Mouse (Mus musculus): ENCODE measurements around the gene Gm5431.

DNA sequence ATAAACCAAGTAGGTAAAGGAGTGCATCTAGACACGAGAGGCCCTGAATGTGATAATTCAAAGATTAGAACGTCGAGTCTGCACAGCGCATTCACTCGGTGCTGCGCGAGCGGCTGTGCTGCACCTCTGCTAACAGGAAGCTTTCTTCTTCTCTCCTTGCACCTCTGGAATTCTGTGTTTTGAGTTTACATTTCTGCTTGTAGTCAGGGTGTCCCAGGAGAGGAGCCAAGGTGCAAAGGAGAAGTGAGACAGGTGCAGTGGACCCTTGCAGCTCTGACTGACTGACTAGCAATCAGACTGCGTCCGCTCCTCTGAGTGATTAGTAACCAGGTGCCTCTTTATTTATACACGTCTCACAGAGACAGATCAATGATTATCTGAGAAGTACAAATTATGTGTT lies 58.8 kb downstream of the Gm5431 start:
- no peak for TF ChIP-seq POLR2A (IDR thresholded peaks at IDR 0.05; ENCODE audit: borderline replicate concordance, extremely low read depth, insufficient read depth, insufficient read length, poor library complexity, severe bottlenecking)
- TF ChIP-seq CTCF (IDR thresholded peaks at IDR 0.05; ENCODE audit: borderline replicate concordance, extremely low read depth, insufficient read depth, insufficient read length) = no peak

Measured in brain, embryonic 14.5 days (tissue).